Mouse (Mus musculus) olfactory bulb, adult 2 months (tissue): ENCODE data around the gene Arid1b. TPM values are rescaled to one million over a fixed set of nuclear protein-coding genes. Genes with fewer than 3 reads are reported as not detected.

Experiments used
- H3K27ac ChIP-seq: fragments of 200-500 bp; 2 replicates; pipeline ENCODE4 v1.5.1; 2012; ENCODE audit warnings: low read depth, low read length; ENCODE audit not compliant: insufficient read depth
- H3K4me1 ChIP-seq: fragments of 200-500 bp; 2 replicates; pipeline ENCODE4 v1.6.1; 2012; ENCODE audit warnings: low read length; ENCODE audit not compliant: control insufficient read depth, insufficient read depth
- H3K4me3 ChIP-seq: fragments of 200-500 bp; 2 replicates; pipeline ENCODE4 v1.5.1; 2012; ENCODE audit warnings: mild to moderate bottlenecking, low read depth, low read length, moderate library complexity; ENCODE audit not compliant: insufficient read depth
- CTCF ChIP-seq: fragments of 200-500 bp; IDR thresholded peaks from 2 replicates; pipeline ENCODE4 v1.5.1; 2012; ENCODE audit warnings: low read depth, mild to moderate bottlenecking, low read length, moderate library complexity; ENCODE audit not compliant: insufficient read depth
- POLR2A ChIP-seq: fragments of 200-500 bp; IDR thresholded peaks from 2 replicates; pipeline ENCODE4 v1.6.1; 2012; ENCODE audit warnings: mild to moderate bottlenecking, low read depth, low read length, moderate library complexity; ENCODE audit not compliant: insufficient read depth
- WGBS: fragments of 180-500 bp; shearing (Covaris S2); methylation state at CpG from one replicate; pipeline ENCODE4 v1.1.7; 2018; 5-methylcytosine and 5-hydroxymethylcytosine counted together
- polyA plus RNA-seq: library from polyadenylated mRNA; stranded (reverse); fragments of >200 nt; gene quantifications from 2 replicates; pipeline ENCODE4 v1.2.4, GENCODE M21; 2012; ENCODE audit warnings: low replicate concordance; ENCODE audit not compliant: missing spikeins, insufficient read depth, insufficient read length

Gene Arid1b
- polyA plus RNA-seq, 1 experiment, result not detected

DNA sequence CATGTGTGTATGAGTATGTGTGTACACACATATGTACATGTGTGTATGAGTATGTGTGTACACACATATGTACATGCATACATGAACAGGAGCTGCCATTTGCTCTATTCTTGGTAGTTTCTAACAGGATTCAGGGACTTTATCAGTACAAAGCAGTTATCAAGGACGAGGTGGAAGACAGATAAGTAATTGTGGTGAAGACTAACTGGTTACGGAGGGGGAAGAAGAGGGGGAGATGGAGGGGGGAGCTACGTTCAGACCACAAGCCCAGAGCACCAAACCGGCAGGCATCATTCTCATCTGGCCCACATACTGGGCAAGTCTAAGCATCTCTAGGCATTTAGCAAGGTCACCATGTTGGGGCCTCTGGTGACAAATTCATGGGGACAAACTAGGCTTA lies 230.8 kb downstream of the Arid1b start:
- no peak overlapping the region for H3K4me3 ChIP-seq
- TF ChIP-seq CTCF (no peak), POLR2A (no peak)
- WGBS, result 82% methylated on average over 4 of the region's 4 CpGs
- no peak overlapping the region for H3K27ac ChIP-seq
- peaks cover 11% of the 10 kb centered on the region for H3K4me1 ChIP-seq

DNA sequence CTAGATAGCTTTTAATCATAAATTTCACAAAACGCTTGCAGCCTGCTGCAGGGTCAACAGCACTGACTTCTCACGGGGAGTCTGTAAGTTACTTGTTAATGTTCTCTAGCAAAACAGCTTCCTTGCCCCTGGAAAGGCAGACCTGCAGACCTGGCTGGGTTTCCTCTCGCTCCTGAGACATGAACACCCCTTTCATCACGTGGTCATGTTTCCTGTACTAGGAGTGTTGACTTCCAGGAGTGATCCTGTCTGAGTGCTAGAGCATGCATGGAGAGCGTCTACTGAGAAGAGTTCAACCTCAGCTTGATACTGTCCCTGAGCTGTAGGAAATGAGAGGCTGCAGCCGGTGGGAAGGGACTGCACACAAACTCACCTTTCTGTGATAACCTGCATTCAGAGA lies 233.0 kb downstream of the Arid1b start:
- no peak overlapping the region for H3K27ac ChIP-seq
- H3K4me1 ChIP-seq, result peaks cover 9% of the 10 kb centered on the region
- H3K4me3 ChIP-seq, result no peak overlapping the region
- WGBS, result 80% methylated on average over 6 of the region's 6 CpGs
- TF ChIP-seq CTCF, result no peak
- no peak for TF ChIP-seq POLR2A

DNA sequence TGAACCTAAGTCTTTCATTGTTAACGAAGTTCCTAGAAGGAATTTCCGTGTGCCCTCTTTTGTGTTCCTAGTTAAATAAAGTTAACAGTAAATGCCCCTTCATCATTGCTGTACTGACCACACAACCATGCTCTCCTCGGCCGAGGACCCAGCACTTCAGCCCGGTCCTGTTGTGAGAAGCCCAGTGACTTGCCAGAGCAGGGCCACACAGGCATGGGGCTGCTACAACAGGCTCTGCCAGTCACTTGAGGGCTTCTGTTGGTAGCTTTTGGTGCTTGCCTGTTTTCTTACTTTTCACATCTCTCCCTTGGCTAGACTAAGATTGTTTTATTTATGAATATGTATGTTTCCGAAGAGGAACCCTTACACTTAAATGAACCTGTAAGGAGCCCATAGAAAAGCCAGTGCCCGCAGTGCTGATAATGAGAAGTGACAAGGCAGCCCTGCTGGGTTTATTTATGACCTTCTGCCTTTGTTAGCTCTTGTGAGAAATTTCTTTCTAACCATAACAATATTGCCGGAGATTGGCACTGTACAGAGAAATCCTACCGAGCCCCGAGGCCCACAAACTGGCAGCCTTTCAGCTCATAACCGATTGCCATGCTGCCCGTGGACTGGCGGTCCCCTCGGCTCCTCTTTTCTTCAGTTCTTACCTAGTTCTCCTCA lies 234.0 kb downstream of the Arid1b start:
- Histone ChIP-seq H3K27ac (no peak overlapping the region), H3K4me1 (peaks cover 9% of the 10 kb centered on the region), H3K4me3 (no peak overlapping the region)
- TF ChIP-seq CTCF (no peak), POLR2A (no peak)
- WGBS, result 52% methylated on average over 14 of the region's 14 CpGs

DNA sequence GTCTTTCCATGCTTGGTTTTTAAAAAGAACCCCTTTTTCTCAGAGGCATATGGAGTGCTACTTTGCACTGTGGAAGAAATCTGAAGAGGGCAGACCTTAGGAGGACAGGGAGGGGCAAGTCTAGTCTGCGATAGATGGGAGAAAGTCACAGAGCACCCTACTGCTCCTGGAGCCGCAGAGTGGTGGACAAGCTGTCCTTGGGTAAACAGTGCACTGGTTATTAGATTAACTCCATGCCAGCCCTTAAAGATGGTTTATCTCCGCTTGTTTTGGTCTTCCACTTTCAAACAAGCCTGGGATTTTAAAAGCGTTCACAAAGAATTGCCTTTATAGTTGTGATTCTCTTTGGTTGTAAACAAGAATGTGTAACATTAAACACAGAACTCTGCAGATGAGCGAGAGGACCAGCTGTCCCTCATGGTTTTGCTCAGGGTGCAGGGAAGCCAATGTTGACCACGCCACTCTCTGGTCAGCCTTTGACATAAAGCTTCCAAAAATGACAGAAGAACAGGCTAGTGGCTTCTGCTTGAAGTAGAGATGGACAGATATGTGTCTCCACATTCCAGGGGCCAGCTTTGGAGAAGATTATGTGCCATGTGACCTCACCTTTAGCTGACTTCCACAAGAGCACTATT lies 234.6 kb downstream of the Arid1b start:
- H3K4me1 ChIP-seq, result peaks cover 9% of the 10 kb centered on the region
- no peak overlapping the region for H3K27ac ChIP-seq
- TF ChIP-seq POLR2A, result no peak
- WGBS, result 80% methylated on average over 6 of the region's 6 CpGs
- H3K4me3 ChIP-seq, result no peak overlapping the region

DNA sequence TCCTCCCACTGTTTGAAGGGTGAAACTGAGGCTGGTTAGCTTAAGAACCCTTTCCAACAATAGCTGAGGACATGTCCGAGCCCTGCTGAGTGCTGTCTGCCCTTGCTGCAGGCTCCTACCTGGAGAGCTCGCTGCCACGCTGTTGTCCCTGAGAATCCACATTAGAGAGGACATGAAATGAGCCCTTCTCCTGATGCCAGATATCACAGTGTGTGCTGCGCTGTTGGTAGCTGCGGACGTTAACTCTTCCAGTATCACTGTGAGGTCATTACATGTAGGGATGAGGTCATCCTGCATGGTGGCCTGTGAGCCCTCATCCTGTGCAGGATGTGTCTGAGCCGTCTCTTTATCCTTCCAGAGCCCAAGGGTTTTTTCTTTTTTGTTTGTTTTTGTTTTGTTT lies 235.9 kb downstream of the Arid1b start:
- Histone ChIP-seq H3K4me1 (peaks cover 12% of the 10 kb centered on the region), H3K4me3 (no peak overlapping the region), H3K27ac (no peak overlapping the region)
- 88% methylated on average over 7 of the region's 7 CpGs for WGBS
- TF ChIP-seq POLR2A (no peak), CTCF (no peak)

DNA sequence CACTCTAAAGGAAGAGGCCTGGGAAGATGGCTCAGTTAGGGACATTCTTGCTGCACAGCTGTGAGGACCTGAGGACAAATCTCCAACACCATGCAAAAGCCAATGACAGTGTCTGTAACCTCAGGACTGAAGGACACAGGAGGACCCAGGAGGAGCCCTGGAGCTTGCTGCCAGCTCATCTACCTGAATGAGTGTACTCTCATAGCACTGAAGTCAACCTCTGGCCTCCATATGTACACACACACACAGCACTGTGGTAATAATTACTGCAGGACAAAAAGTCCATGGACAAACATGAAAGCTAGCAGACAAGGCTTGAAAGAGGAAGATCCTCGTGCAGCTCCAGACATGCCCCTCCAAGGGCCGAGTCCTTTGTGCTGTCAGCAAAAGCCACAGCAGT lies 238.0 kb downstream of the Arid1b start:
- peaks cover 10% of the 10 kb centered on the region for H3K4me1 ChIP-seq
- 75% methylated on average over 2 of the region's 2 CpGs for WGBS

DNA sequence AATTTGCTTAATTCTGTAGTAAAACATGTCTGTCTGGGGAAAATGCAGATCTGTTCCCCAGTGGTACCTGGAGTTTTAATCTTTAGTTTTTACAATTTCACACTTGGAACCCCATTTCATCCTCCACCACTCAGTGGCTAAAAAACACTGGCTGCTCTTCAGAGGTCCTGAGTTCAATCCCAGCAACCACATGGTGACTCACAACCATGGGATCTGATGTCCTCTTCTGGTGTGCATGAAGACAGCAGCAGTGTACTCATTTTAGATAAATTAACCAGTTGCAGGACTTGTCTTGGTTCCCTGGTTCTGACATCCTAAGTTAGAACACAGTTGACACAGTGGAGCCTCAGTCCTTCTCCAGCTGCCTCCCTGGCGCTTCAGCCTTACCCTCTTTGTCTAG lies 239.9 kb downstream of the Arid1b start:
- 100% methylated on average over 1 of the region's 1 CpGs for WGBS
- Histone ChIP-seq H3K27ac (no peak overlapping the region), H3K4me1 (peaks cover 19% of the 10 kb centered on the region), H3K4me3 (no peak overlapping the region)
- no peak for TF ChIP-seq POLR2A
- TF ChIP-seq CTCF, result no peak

More for the DNA sequence above, 238.0 kb downstream of the Arid1b start:
- no peak overlapping the region for H3K27ac ChIP-seq
- TF ChIP-seq CTCF (no peak), POLR2A (no peak)
- no peak overlapping the region for H3K4me3 ChIP-seq

DNA sequence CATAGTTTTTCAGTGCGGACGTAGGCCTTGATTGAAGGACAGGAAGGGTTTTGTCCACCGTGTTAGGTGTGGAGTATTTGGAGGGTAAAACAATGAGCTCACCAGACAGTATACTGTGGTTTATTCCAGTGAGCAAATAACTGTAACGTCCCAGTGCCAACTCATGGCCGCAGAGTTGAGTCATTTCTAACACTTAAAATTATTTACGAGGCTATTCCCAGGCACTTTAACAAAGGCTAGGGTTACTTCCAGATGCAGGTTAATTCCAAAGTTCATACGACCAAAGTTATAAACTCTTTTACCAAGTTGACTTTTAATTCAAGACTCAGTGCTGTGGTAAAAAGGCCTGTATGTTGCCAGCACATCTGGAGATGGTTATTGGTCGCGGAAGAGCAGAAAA lies 240.9 kb downstream of the Arid1b start:
- Histone ChIP-seq H3K27ac (no peak overlapping the region), H3K4me3 (no peak overlapping the region), H3K4me1 (peaks cover 22% of the 10 kb centered on the region)
- WGBS, result 79% methylated on average over 9 of the region's 9 CpGs
- TF ChIP-seq POLR2A, result no peak

DNA sequence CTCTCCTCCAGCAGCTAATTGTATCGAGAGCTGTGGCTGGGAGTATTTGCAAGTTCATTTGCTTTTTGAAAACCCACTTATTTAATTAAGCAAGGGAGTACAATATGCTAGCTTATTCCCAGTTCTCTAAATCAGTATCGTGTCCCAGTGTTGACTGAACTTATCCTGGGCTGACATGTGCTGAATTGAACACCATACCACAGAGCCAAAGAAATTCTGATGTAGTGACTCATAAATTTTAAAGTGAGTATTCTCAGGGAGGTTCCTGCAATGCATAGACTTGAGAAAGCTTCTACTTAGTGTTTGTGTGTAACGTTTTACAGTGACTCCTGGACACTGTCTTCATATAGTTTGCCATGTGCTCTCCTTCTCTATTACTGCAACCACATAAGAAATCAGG lies 243.6 kb downstream of the Arid1b start:
- Histone ChIP-seq H3K4me3 (no peak overlapping the region), H3K27ac (no peak overlapping the region), H3K4me1 (peaks cover 21% of the 10 kb centered on the region)
- WGBS, result 34% methylated on average over 3 of the region's 3 CpGs
- TF ChIP-seq POLR2A (no peak), CTCF (no peak)
